Mouse (Mus musculus) cerebellum, adult 8-10 months (tissue): Measurements from ENCODE around the gene Klk1b1.
"Not testable (repeated sequence)": the region's sequence is repeated elsewhere in the genome, so short reads cannot be mapped to it uniquely, and the experiment has no call there.

Experiments
- DNase-seq: peaks from one replicate; pipeline ENCODE4 v3.0.0; 2022

The Klk1b1 gene

GRCm38 (mm10) chr7:43966451-43966850, at the start of gene Klk1b1:
Gene Klk1b1 (plus strand): TSS chr7:43966751.
- DNase-seq: no peak

- no peak for DNase-seq
Measured at GRCm38 (mm10) chr7:43918426-43918825, 48.1 kb upstream of the Klk1b1 start.

- DNase-seq: no peak
Measured at GRCm38 (mm10) chr7:43918871-43919270, 47.7 kb upstream of the Klk1b1 start.

- peak; percentile 31 for DNase-seq
Measured at GRCm38 (mm10) chr7:43919559-43920451, 46.7 kb upstream of the Klk1b1 start.

- DNase-seq: no peak
Measured at GRCm38 (mm10) chr7:43920582-43920981, 46.0 kb upstream of the Klk1b1 start.

GRCm38 (mm10) chr7:43921087-43921486, 45.5 kb upstream of the Klk1b1 start:
- DNase-seq: no peak

GRCm38 (mm10) chr7:43921941-43922340, 44.6 kb upstream of the Klk1b1 start:
- no peak for DNase-seq

GRCm38 (mm10) chr7:43925985-43926384, 40.6 kb upstream of the Klk1b1 start:
- DNase-seq: no peak

GRCm38 (mm10) chr7:43928521-43928920, 38.0 kb upstream of the Klk1b1 start:
- peak; percentile 2 for DNase-seq

- DNase-seq: no peak
Measured at GRCm38 (mm10) chr7:43932337-43932736, 34.2 kb upstream of the Klk1b1 start.

GRCm38 (mm10) chr7:43933440-43933839, 33.1 kb upstream of the Klk1b1 start, which contains the start of gene Klk15:
Gene Klk15 (plus strand): TSS chr7:43933740.
- DNase-seq: no peak

GRCm38 (mm10) chr7:43934747-43935146, 31.8 kb upstream of the Klk1b1 start:
- no peak for DNase-seq

GRCm38 (mm10) chr7:43936551-43936950, 30.0 kb upstream of the Klk1b1 start:
- DNase-seq: no peak

GRCm38 (mm10) chr7:43942293-43942692, 24.3 kb upstream of the Klk1b1 start:
- not testable (repeated sequence) for DNase-seq

- DNase-seq: no peak
Measured at GRCm38 (mm10) chr7:43944727-43945264, 21.8 kb upstream of the Klk1b1 start.

GRCm38 (mm10) chr7:43950364-43950763, 16.2 kb upstream of the Klk1b1 start, which contains the start of gene Klk1b8:
Gene Klk1b8 (plus strand): TSS chr7:43950664.
- no peak for DNase-seq

- no peak for DNase-seq
Measured at GRCm38 (mm10) chr7:43952703-43953102, 13.8 kb upstream of the Klk1b1 start.

- no peak for DNase-seq
Measured at GRCm38 (mm10) chr7:43967058-43967457, 507 bp downstream of the Klk1b1 start.

- no peak for DNase-seq
Measured at GRCm38 (mm10) chr7:43967612-43968011, 1.1 kb downstream of the Klk1b1 start.

- not testable (repeated sequence) for DNase-seq
Measured at GRCm38 (mm10) chr7:43975761-43976160, 9.2 kb downstream of the Klk1b1 start, which contains the start of gene Klk1b9. Gene Klk1b9 (plus strand): TSS chr7:43976061.

GRCm38 (mm10) chr7:43985657-43986056, 19.1 kb downstream of the Klk1b1 start:
- no peak for DNase-seq

GRCm38 (mm10) chr7:43994821-43995220, 28.3 kb downstream of the Klk1b1 start:
- not testable (repeated sequence) for DNase-seq

GRCm38 (mm10) chr7:43995577-43995976, 29.0 kb downstream of the Klk1b1 start, which contains the start of gene Klk1b11:
Gene Klk1b11 (plus strand): TSS chr7:43995877.
- not testable (repeated sequence) for DNase-seq

GRCm38 (mm10) chr7:44004847-44005246, 38.3 kb downstream of the Klk1b1 start:
- DNase-seq: no peak
